Mouse (Mus musculus) liver, postnatal 0 days (tissue): ENCODE data around the gene Agt.

Experiments
- CTCF ChIP-seq: sonication (generic); IDR thresholded peaks from 2 replicates; pipeline ENCODE4 v1.5.1; 2016; ENCODE audit warnings: antibody characterized with exemption, low read depth
- EP300 ChIP-seq: IDR thresholded peaks from 2 replicates; pipeline ENCODE4 v1.6.1; 2016; ENCODE audit warnings: antibody characterized with exemption, low read depth, mild to moderate bottlenecking

GRCm38 (mm10) chr8:124547269-124547668 lies 22.2 kb downstream of the Agt start:
- TF ChIP-seq CTCF: no peak
- no peak for TF ChIP-seq EP300
